Mouse (Mus musculus): ENCODE data around the gene Haus2. TPM values are rescaled to one million over a fixed set of nuclear protein-coding genes. Genes with fewer than 3 reads are reported as not detected.
"Not testable (repeated sequence)": the region's sequence is repeated elsewhere in the genome, so short reads cannot be mapped to it uniquely, and the experiment has no call there.

Gene Haus2
- 27.9 and 29.5 TPM in 2 replicates for polyA plus RNA-seq (2015; fragmentation: Nextera tagmentation; extraction: Ambion mirVana)

GRCm38 (mm10) chr2:120608830-120609723, at the start of gene Haus2, which contains the start of gene Lrrc57:
Haus2 (plus strand) TSS chr2:120609383.
Lrrc57 (minus strand) TSS chr2:120609520.
- Histone ChIP-seq H3K27ac (peak within 1 kb of the TSS; percentile 93), H3K36me3 (peaks cover 12% of the 10 kb centered on the region), H3K9ac (peak within 1 kb of the TSS; percentile 88), H3K4me2 (peak within 1 kb of the TSS; percentile 83), H3K4me3 (peak within 1 kb of the TSS; percentile 86), H3K27me3 (no peaks in the 10 kb centered on the region), H3K9me3 (no peaks in the 10 kb centered on the region), H3K4me1 (peaks cover 15% of the 10 kb centered on the region)
- under 1% methylated on average over 52 of the region's 52 CpGs for WGBS
- ATAC-seq (ENCODE audit: insufficient number of reproducible peaks, insufficient read depth, low FRiP score, low TSS enrichment, low read depth): peak; percentile 91

- no peaks in the 10 kb centered on the region for H3K9me3 ChIP-seq
- H3K4me2 ChIP-seq: no peak overlapping the region
- H3K4me3 ChIP-seq: no peak overlapping the region
- H3K4me1 ChIP-seq: peaks cover 13% of the 10 kb centered on the region; the same call in 1 of the 2 replicates
- no peak overlapping the region for H3K9ac ChIP-seq
- no peak for ATAC-seq (ENCODE audit: insufficient number of reproducible peaks, insufficient read depth, low FRiP score, low TSS enrichment, low read depth)
- 73% methylated on average over 1 of the region's 1 CpGs for WGBS
- no peak overlapping the region for H3K27ac ChIP-seq
- H3K27me3 ChIP-seq: no peaks in the 10 kb centered on the region
- H3K36me3 ChIP-seq: no peaks in the 10 kb centered on the region
Measured at GRCm38 (mm10) chr2:120561524-120561923, 47.7 kb upstream of the Haus2 start.

DNA sequence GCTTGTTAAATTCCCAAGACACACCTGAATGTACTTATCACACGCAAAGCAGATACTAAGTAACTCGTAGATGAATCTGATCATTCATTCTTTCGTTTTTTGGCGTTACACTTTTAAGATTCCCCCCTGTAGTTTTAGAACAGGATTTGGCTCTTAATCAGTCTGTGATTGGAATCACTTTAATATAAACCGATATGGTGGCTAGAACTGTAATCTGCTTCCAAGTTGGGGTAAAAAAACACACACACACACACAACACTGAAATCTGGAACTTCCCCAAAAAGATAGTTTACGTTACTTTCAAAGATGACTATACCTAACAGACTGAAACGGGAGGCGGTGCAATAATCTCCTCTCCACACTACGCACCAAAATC, 46.3 kb upstream of the Haus2 start:
- WGBS: 23% methylated on average over 9 of the region's 9 CpGs
- no peaks in the 10 kb centered on the region for H3K9me3 ChIP-seq
- ATAC-seq (ENCODE audit: insufficient number of reproducible peaks, insufficient read depth, low FRiP score, low TSS enrichment, low read depth): no peak
- H3K4me2 ChIP-seq: peak overlapping the region; percentile 60
- peak overlapping the region; percentile 94 for H3K9ac ChIP-seq
- peaks cover 16% of the 10 kb centered on the region for H3K4me1 ChIP-seq
- no peaks in the 10 kb centered on the region for H3K36me3 ChIP-seq
- H3K27ac ChIP-seq: no peak overlapping the region
- H3K27me3 ChIP-seq: no peaks in the 10 kb centered on the region
- H3K4me3 ChIP-seq: peak overlapping the region; percentile 92

- Histone ChIP-seq H3K4me3 (peak within 1 kb of the TSS; percentile 92), H3K36me3 (no peaks in the 10 kb centered on the region), H3K4me1 (peaks cover 17% of the 10 kb centered on the region), H3K4me2 (peak within 1 kb of the TSS; percentile 60), H3K9me3 (no peaks in the 10 kb centered on the region), H3K9ac (peak within 1 kb of the TSS; percentile 94), H3K27ac (peak within 1 kb of the TSS; percentile 73), H3K27me3 (no peaks in the 10 kb centered on the region)
- under 1% methylated on average over 50 of the region's 50 CpGs for WGBS
- peak; percentile 80 for ATAC-seq (ENCODE audit: insufficient number of reproducible peaks, insufficient read depth, low FRiP score, low TSS enrichment, low read depth)
Measured at GRCm38 (mm10) chr2:120563235-120563990, 45.8 kb upstream of the Haus2 start, which contains the start of gene Zfp106. Zfp106 (minus strand) TSS chr2:120563843.

GRCm38 (mm10) chr2:120564548-120565188, 44.5 kb upstream of the Haus2 start:
- peaks cover 27% of the 10 kb centered on the region for H3K4me1 ChIP-seq
- ATAC-seq (ENCODE audit: insufficient number of reproducible peaks, insufficient read depth, low FRiP score, low TSS enrichment, low read depth); H3K36me3 ChIP-seq; H3K27ac ChIP-seq; H3K9ac ChIP-seq; H3K27me3 ChIP-seq; H3K4me3 ChIP-seq; H3K9me3 ChIP-seq; H3K4me2 ChIP-seq: not testable (repeated sequence)
- WGBS: 83% methylated on average over 4 of the region's 4 CpGs

DNA sequence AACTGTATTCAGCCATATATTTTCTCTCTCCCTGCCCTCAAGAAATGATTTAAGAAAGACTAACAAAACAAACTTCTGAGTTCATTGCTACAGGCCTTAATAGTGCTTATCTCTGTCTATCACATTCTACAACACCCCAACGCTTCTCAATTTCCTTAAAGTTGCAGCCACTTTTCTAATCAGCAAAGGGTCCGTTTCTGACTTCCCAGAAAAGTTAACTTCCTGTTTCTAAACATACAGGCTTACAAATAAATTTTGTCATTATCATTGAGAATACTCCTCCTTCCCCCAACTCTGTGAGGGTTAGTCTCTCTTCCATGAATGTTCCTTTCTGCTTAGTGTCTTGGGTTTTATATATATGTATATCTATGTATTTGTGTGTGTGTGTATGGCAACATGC, 43.8 kb upstream of the Haus2 start:
- H3K9ac ChIP-seq: no peak overlapping the region
- no peak overlapping the region for H3K27ac ChIP-seq
- no peak overlapping the region for H3K4me2 ChIP-seq
- no peak for ATAC-seq (ENCODE audit: insufficient number of reproducible peaks, insufficient read depth, low FRiP score, low TSS enrichment, low read depth)
- no peak overlapping the region for H3K4me3 ChIP-seq
- no peaks in the 10 kb centered on the region for H3K9me3 ChIP-seq
- H3K4me1 ChIP-seq: peaks cover 27% of the 10 kb centered on the region
- H3K27me3 ChIP-seq: no peaks in the 10 kb centered on the region
- no peaks in the 10 kb centered on the region for H3K36me3 ChIP-seq
- 86% methylated on average over 2 of the region's 2 CpGs for WGBS

DNA sequence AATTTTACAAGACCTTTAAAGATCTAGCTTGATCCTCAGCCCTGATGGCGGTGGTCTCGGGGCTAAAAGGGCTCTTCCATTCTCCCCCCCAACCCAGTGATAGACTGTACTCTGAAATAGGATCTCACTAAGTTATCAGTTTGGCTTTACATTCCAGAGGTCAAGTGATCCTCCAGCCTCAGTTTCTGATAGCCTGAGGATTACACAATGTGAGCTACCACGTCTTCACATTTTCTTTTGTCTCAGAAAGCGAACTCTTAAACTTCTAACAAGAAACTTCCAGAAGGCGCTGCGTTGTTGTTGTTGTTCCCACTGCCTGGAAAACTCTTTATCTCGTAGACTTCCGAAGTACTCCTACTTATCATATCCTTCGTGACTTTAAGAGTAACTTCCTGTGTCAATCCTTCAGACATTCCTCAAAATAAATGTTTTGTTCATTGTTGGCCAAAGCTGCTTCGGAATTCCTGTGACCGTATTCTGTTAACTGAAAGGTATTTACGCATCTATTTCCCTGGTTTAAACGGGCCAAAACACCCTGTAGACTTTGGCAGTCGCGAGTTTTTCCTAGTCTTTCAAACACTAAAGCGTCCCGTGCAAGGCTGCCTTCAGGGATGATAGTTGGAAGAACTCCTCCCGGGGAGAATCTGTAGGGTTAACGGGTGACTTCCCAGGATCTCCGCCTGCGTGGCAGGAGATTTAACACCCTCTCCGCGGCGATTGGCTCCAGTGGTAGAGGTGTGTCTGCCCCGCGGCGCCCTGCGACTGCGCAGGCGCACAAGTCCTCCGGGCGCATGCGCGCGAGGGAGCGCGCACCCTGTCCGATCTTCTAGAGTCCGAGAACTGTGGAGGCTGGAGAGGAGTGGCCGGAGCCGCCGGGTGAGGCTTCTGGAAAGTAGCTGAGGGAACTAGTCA, 42.0 kb upstream of the Haus2 start, which contains the start of gene Snap23:
Gene Snap23, plus strand, starts transcription at position 786 of the 912 bp plus-strand sequence.
- H3K4me2 ChIP-seq: peak within 1 kb of the TSS; percentile 73
- peak; percentile 92 for ATAC-seq (ENCODE audit: insufficient number of reproducible peaks, insufficient read depth, low FRiP score, low TSS enrichment, low read depth)
- H3K36me3 ChIP-seq: peaks cover 11% of the 10 kb centered on the region
- H3K27ac ChIP-seq: peak within 1 kb of the TSS; percentile 89
- H3K9me3 ChIP-seq: no peaks in the 10 kb centered on the region
- H3K4me1 ChIP-seq: peaks cover 21% of the 10 kb centered on the region
- WGBS: 1% methylated on average over 42 of the region's 42 CpGs
- no peaks in the 10 kb centered on the region for H3K27me3 ChIP-seq
- peak within 1 kb of the TSS; percentile 80 for H3K4me3 ChIP-seq
- peak within 1 kb of the TSS; percentile 88 for H3K9ac ChIP-seq

- Histone ChIP-seq H3K4me2 (peak overlapping the region; percentile 73), H3K36me3 (peaks cover 11% of the 10 kb centered on the region), H3K4me3 (peak overlapping the region; percentile 80), H3K4me1 (peaks cover 14% of the 10 kb centered on the region), H3K9me3 (no peaks in the 10 kb centered on the region), H3K27me3 (no peaks in the 10 kb centered on the region), H3K9ac (peak overlapping the region; percentile 88), H3K27ac (peak overlapping the region; percentile 89)
- ATAC-seq (ENCODE audit: insufficient number of reproducible peaks, insufficient read depth, low FRiP score, low TSS enrichment, low read depth): peak; percentile 33; the same call in 1 of the 2 replicates
- WGBS: under 1% methylated on average over 22 of the region's 22 CpGs
Measured at GRCm38 (mm10) chr2:120567798-120568320, 41.3 kb upstream of the Haus2 start.

- no peak overlapping the region for H3K4me2 ChIP-seq
- no peaks in the 10 kb centered on the region for H3K27me3 ChIP-seq
- H3K36me3 ChIP-seq: peaks cover 11% of the 10 kb centered on the region
- 96% methylated on average over 3 of the region's 3 CpGs for WGBS
- H3K4me1 ChIP-seq: peaks cover 28% of the 10 kb centered on the region
- H3K4me3 ChIP-seq: no peak overlapping the region
- ATAC-seq (ENCODE audit: insufficient number of reproducible peaks, insufficient read depth, low FRiP score, low TSS enrichment, low read depth): no peak
- H3K9me3 ChIP-seq: no peaks in the 10 kb centered on the region
- no peak overlapping the region for H3K9ac ChIP-seq
- no peak overlapping the region for H3K27ac ChIP-seq
Measured at GRCm38 (mm10) chr2:120571081-120571480, 38.1 kb upstream of the Haus2 start.

- not testable (repeated sequence) for H3K9ac ChIP-seq; H3K9me3 ChIP-seq; H3K27me3 ChIP-seq; H3K4me2 ChIP-seq; H3K4me3 ChIP-seq; H3K27ac ChIP-seq; ATAC-seq (ENCODE audit: insufficient number of reproducible peaks, insufficient read depth, low FRiP score, low TSS enrichment, low read depth)
- 91% methylated on average over 3 of the region's 3 CpGs for WGBS
- peaks cover 11% of the 10 kb centered on the region for H3K36me3 ChIP-seq
- H3K4me1 ChIP-seq: peaks cover 29% of the 10 kb centered on the region
Measured at GRCm38 (mm10) chr2:120572161-120572560, 37.0 kb upstream of the Haus2 start.
